ENCODE assay signal across 14 mouse cellular contexts in the genomic region with DNA sequence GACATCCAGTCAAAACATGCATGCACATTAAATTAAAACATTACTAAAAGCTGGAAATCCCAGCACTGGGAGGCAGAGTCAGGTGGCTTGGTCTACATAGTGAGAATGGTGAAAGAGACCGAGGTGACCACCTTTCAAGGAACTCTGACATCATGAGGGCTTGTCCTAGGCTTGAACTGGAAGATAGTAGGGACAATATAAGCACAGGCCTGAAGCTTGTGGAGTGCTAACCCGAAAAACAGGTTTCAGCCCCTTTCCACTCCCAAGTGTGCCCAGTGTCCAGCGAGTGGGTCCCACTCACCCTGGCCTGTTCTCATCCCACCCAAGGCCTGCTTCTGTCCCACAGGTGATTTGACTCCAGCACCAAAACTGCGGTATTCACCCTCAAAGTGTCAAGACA. TPM values are rescaled to one million over a fixed set of nuclear protein-coding genes. Genes with fewer than 3 reads are reported as not detected.
DNase-seq lines count a peak whose midpoint lies in the region; ATAC-seq and TF ChIP-seq lines count a peak whose summit lies in the region.
"Had no signal": no experiment of that assay in that cellular context is flagged by ENCODE, and none has a peak within 500 bp of the region (broad histone marks: within the 10 kb centered on the region; RNA-seq: fewer than 3 reads in every experiment).

No protein-coding gene starts in this region.

- H3K4me2 ChIP-seq in forebrain, embryonic 11.5 days (ENCODE audit: low read depth, low read length, severe bottlenecking) = no peak overlapping the region
- no peak overlapping the region for H3K4me2 ChIP-seq in forebrain, postnatal 0 days (ENCODE audit: low read depth)
- H3K4me2 ChIP-seq in lung, embryonic 14.5 days = no peak overlapping the region
- no peak overlapping the region for H3K4me2 ChIP-seq in hindbrain, embryonic 14.5 days (replicated peaks)
- H3K4me2 ChIP-seq: midbrain, embryonic 12.5 days had no signal

- no peaks in the 10 kb centered on the region for H3K9me3 ChIP-seq in forebrain, embryonic 11.5 days (ENCODE audit: control insufficient read depth, low read length)
- no peaks in the 10 kb centered on the region for H3K9me3 ChIP-seq in forebrain, postnatal 0 days (ENCODE audit: low read length)
- no peaks in the 10 kb centered on the region for H3K9me3 ChIP-seq in lung, embryonic 14.5 days (ENCODE audit: low read depth, low read length)
- H3K9me3 ChIP-seq in hindbrain, embryonic 14.5 days (ENCODE audit: control insufficient read depth, low read length) = no peaks in the 10 kb centered on the region
- H3K9me3 ChIP-seq: midbrain, embryonic 12.5 days had no signal

- H3K4me3 ChIP-seq in forebrain, embryonic 11.5 days (ENCODE audit: low read depth, low read length) = no peak overlapping the region
- H3K4me3 ChIP-seq in forebrain, postnatal 0 days (ENCODE audit: low read depth, low read length) = no peak overlapping the region
- no peak overlapping the region for H3K4me3 ChIP-seq in lung, embryonic 14.5 days (ENCODE audit: low read depth, low read length)
- H3K4me3 ChIP-seq in hindbrain, embryonic 14.5 days (replicated peaks; ENCODE audit: low read length) = no peak overlapping the region
- H3K4me3 ChIP-seq in olfactory bulb, adult 2 months (ENCODE audit: insufficient read depth, low read depth, low read length) = no peak overlapping the region
- H3K4me3 ChIP-seq: midbrain, embryonic 12.5 days had no signal

- H3K27ac ChIP-seq in forebrain, embryonic 11.5 days (ENCODE audit: low read depth, low read length) = peak overlapping the region; percentile 18; the same call in 1 of the 2 replicates
- H3K27ac ChIP-seq in forebrain, postnatal 0 days (ENCODE audit: low read depth, low read length) = no peak overlapping the region
- peak overlapping the region; percentile 87 for H3K27ac ChIP-seq in lung, embryonic 14.5 days (ENCODE audit: low read depth)
- peak overlapping the region; percentile 35; the same call in 1 of the 2 replicates for H3K27ac ChIP-seq in hindbrain, embryonic 14.5 days
- peak overlapping the region; percentile 63 for H3K27ac ChIP-seq in olfactory bulb, adult 2 months (ENCODE audit: insufficient read depth, low read depth, low read length)
- H3K27ac ChIP-seq: liver, embryonic 14.5 days; midbrain, embryonic 12.5 days had no signal

- H3K27me3 ChIP-seq in forebrain, embryonic 11.5 days (ENCODE audit: control insufficient read depth, insufficient read depth, low read length) = no peaks in the 10 kb centered on the region
- H3K27me3 ChIP-seq in forebrain, postnatal 0 days (ENCODE audit: insufficient read depth, low read length) = no peaks in the 10 kb centered on the region
- no peaks in the 10 kb centered on the region for H3K27me3 ChIP-seq in lung, embryonic 14.5 days (ENCODE audit: insufficient read depth, low read length)
- H3K27me3 ChIP-seq in hindbrain, embryonic 14.5 days (ENCODE audit: control insufficient read depth, insufficient read depth, low read length) = no peaks in the 10 kb centered on the region
- H3K27me3 ChIP-seq: midbrain, embryonic 12.5 days had no signal

- 90% methylated on average over 4 of the region's 4 CpGs for WGBS in forebrain, embryonic 11.5 days
- 76% methylated on average over 4 of the region's 4 CpGs for WGBS in forebrain, postnatal 0 days
- WGBS in lung, embryonic 14.5 days = 67% methylated on average over 4 of the region's 4 CpGs
- WGBS in hindbrain, embryonic 14.5 days = 84% methylated on average over 4 of the region's 4 CpGs
- 76% methylated on average over 4 of the region's 4 CpGs for WGBS in olfactory bulb, adult 2 months

- no peak for TF ChIP-seq CTCF in forebrain, postnatal 0 days (IDR thresholded peaks at IDR 0.05; ENCODE audit: low read depth)
- no peak for TF ChIP-seq CTCF in lung, embryonic 14.5 days (IDR thresholded peaks at IDR 0.05; ENCODE audit: low read depth)
- no peak for TF ChIP-seq CTCF in olfactory bulb, adult 2 months (IDR thresholded peaks at IDR 0.05; ENCODE audit: insufficient read depth, low read depth, low read length)

- no peak for DNase-seq in forebrain, embryonic 11.5 days (ENCODE audit: low spot score)
- DNase-seq in forebrain, postnatal 0 days = no peak
- DNase-seq in lung, embryonic 14.5 days = no peak
- DNase-seq in lung, adult 18-20 months = no peak
- no peak for DNase-seq in hindbrain, embryonic 14.5 days (ENCODE audit: low spot score)
- DNase-seq in urinary bladder, postnatal 25 days (ENCODE audit: low spot score) = no peak
- no peak for DNase-seq in spleen, postnatal 4 days (ENCODE audit: low spot score in 2 of 2)

- no peak for TF ChIP-seq POLR2A in olfactory bulb, adult 2 months (IDR thresholded peaks at IDR 0.05; ENCODE audit: insufficient read depth, low read depth, low read length)

- H3K4me1 ChIP-seq in forebrain, embryonic 11.5 days (replicated peaks; ENCODE audit: control insufficient read depth, insufficient read depth, low read length) = no peaks in the 10 kb centered on the region
- H3K4me1 ChIP-seq in forebrain, postnatal 0 days (ENCODE audit: insufficient read depth) = no peaks in the 10 kb centered on the region
- peaks cover 8% of the 10 kb centered on the region for H3K4me1 ChIP-seq in lung, embryonic 14.5 days (ENCODE audit: insufficient read depth)
- H3K4me1 ChIP-seq in hindbrain, embryonic 14.5 days (replicated peaks; ENCODE audit: control insufficient read depth, insufficient read depth, low read length) = no peaks in the 10 kb centered on the region
- peaks cover 15% of the 10 kb centered on the region for H3K4me1 ChIP-seq in olfactory bulb, adult 2 months (ENCODE audit: control insufficient read depth, insufficient read depth, low read length)

- no peak overlapping the region for H3K9ac ChIP-seq in forebrain, embryonic 11.5 days (ENCODE audit: low read length)
- no peak overlapping the region for H3K9ac ChIP-seq in forebrain, postnatal 0 days
- H3K9ac ChIP-seq in lung, embryonic 14.5 days = peak overlapping the region; percentile 13; the same call in 1 of the 2 replicates
- no peak overlapping the region for H3K9ac ChIP-seq in hindbrain, embryonic 14.5 days
- H3K9ac ChIP-seq: liver, embryonic 14.5 days; midbrain, embryonic 12.5 days had no signal

- H3K36me3 ChIP-seq in forebrain, embryonic 11.5 days (ENCODE audit: control insufficient read depth, insufficient read depth, low read length) = no peaks in the 10 kb centered on the region
- H3K36me3 ChIP-seq in forebrain, postnatal 0 days (ENCODE audit: insufficient read depth) = 0 out of 2 replicates have a peak, but pooled peaks cover 6% of the 10 kb centered on the region
- peaks cover 6% of the 10 kb centered on the region; the same call in 1 of the 2 replicates for H3K36me3 ChIP-seq in lung, embryonic 14.5 days (ENCODE audit: insufficient read depth)
- H3K36me3 ChIP-seq in hindbrain, embryonic 14.5 days (replicated peaks; ENCODE audit: control insufficient read depth, insufficient read depth) = peaks cover 24% of the 10 kb centered on the region

- 0 out of 2 replicates have a peak, but pooled peaks have one; percentile 10 for ATAC-seq in forebrain, embryonic 11.5 days (replicated peaks; ENCODE audit: low FRiP score)
- ATAC-seq in forebrain, postnatal 0 days = no peak
- peak; percentile 45 for ATAC-seq in lung, embryonic 14.5 days (ENCODE audit: insufficient read depth)
- ATAC-seq in hindbrain, embryonic 14.5 days (ENCODE audit: low FRiP score) = no peak

RNA-seq across cellular contexts. Expression of a gene that starts 6.6 kb away (rescaled TPM):
- 0.67 TPM in 1 of 2 replicates, not detected in the other for polyA plus RNA-seq in forebrain, embryonic 11.5 days (2014; fragmentation: Nextera tagmentation; extraction: Ambion mirVana)
- total RNA-seq in forebrain, postnatal 0 days (2014; rRNA removed) = not detected in 2 replicates
- not detected in 2 replicates for polyA plus RNA-seq in forebrain, postnatal 0 days (2015; fragmentation: Nextera tagmentation; extraction: Ambion mirVana)
- 0.75 and 0.78 TPM in 2 replicates for polyA plus RNA-seq in lung, embryonic 14.5 days (2014; fragmentation: Nextera tagmentation; extraction: Ambion mirVana)
- 0.56 and 0.95 TPM in 2 replicates for polyA plus RNA-seq in hindbrain, embryonic 14.5 days (2014; fragmentation: Nextera tagmentation; extraction: Ambion mirVana)
- not detected in 2 replicates for polyA plus RNA-seq in olfactory bulb, adult 2 months (2012; ENCODE audit: insufficient read depth, insufficient read length, low replicate concordance, missing spikeins)
- total RNA-seq: heart, postnatal 36 days; left cerebral cortex, adult 18-20 months had no signal
- polyA plus RNA-seq: brain, embryonic 14.5 days; liver, embryonic 14.5 days; spleen, adult 2 months had no signal

RNA-seq across cellular contexts. Expression of a gene that starts 28.6 kb away (rescaled TPM):
- 75.9 and 81.8 TPM in 2 replicates for polyA plus RNA-seq in forebrain, embryonic 11.5 days (2014; fragmentation: Nextera tagmentation; extraction: Ambion mirVana)
- total RNA-seq in forebrain, postnatal 0 days (2014; rRNA removed) = 124 and 155 TPM in 2 replicates
- 43.0 and 69.4 TPM in 2 replicates for polyA plus RNA-seq in forebrain, postnatal 0 days (2015; fragmentation: Nextera tagmentation; extraction: Ambion mirVana)
- 70.9 and 71.0 TPM in 2 replicates for polyA plus RNA-seq in lung, embryonic 14.5 days (2014; fragmentation: Nextera tagmentation; extraction: Ambion mirVana)
- 97.7 and 104 TPM in 2 replicates for polyA plus RNA-seq in hindbrain, embryonic 14.5 days (2014; fragmentation: Nextera tagmentation; extraction: Ambion mirVana)
- 65.3 and 733 TPM in 2 replicates for polyA plus RNA-seq in olfactory bulb, adult 2 months (2012; ENCODE audit: insufficient read depth, insufficient read length, low replicate concordance, missing spikeins)

RNA-seq across cellular contexts. Expression of a gene that starts 31.9 kb away (rescaled TPM):
- 5.6 and 6.0 TPM in 2 replicates for polyA plus RNA-seq in forebrain, embryonic 11.5 days (2014; fragmentation: Nextera tagmentation; extraction: Ambion mirVana)
- total RNA-seq in forebrain, postnatal 0 days (2014; rRNA removed) = 15.4 and 18.7 TPM in 2 replicates
- polyA plus RNA-seq in forebrain, postnatal 0 days (2015; fragmentation: Nextera tagmentation; extraction: Ambion mirVana) = 3.8 and 5.4 TPM in 2 replicates
- polyA plus RNA-seq in lung, embryonic 14.5 days (2014; fragmentation: Nextera tagmentation; extraction: Ambion mirVana) = 5.7 and 6.6 TPM in 2 replicates
- 8.3 and 10.2 TPM in 2 replicates for polyA plus RNA-seq in hindbrain, embryonic 14.5 days (2014; fragmentation: Nextera tagmentation; extraction: Ambion mirVana)
- polyA plus RNA-seq in olfactory bulb, adult 2 months (2012; ENCODE audit: insufficient read depth, insufficient read length, low replicate concordance, missing spikeins) = not detected in 2 replicates

RNA-seq across cellular contexts. Expression of a gene that starts 48.3 kb away (rescaled TPM):
- polyA plus RNA-seq in forebrain, embryonic 11.5 days (2014; fragmentation: Nextera tagmentation; extraction: Ambion mirVana) = 5.5 and 5.7 TPM in 2 replicates
- 7.1 and 12.6 TPM in 2 replicates for total RNA-seq in forebrain, postnatal 0 days (2014; rRNA removed)
- 0.83 and 1.6 TPM in 2 replicates for polyA plus RNA-seq in forebrain, postnatal 0 days (2015; fragmentation: Nextera tagmentation; extraction: Ambion mirVana)
- polyA plus RNA-seq in lung, embryonic 14.5 days (2014; fragmentation: Nextera tagmentation; extraction: Ambion mirVana) = 2.5 and 3.0 TPM in 2 replicates
- 1.9 and 2.2 TPM in 2 replicates for polyA plus RNA-seq in hindbrain, embryonic 14.5 days (2014; fragmentation: Nextera tagmentation; extraction: Ambion mirVana)
- polyA plus RNA-seq in olfactory bulb, adult 2 months (2012; ENCODE audit: insufficient read depth, insufficient read length, low replicate concordance, missing spikeins) = not detected in 2 replicates

Comparison
In these comparisons a context has a peak if more than half of its experiments do, and no peak if none do; other contexts are left out.
1. ATAC-seq: peak in forebrain, embryonic 11.5 days (single experiment) and lung, embryonic 14.5 days (single experiment); none in forebrain, postnatal 0 days (single experiment) and hindbrain, embryonic 14.5 days (single experiment).